Mouse (Mus musculus) erythroblast, embryonic 14.5 days (primary cell): ENCODE data around the gene Sult6b1. TPM values are rescaled to one million over a fixed set of nuclear protein-coding genes. Genes with fewer than 3 reads are reported as not detected.

ENCODE experiments used
- H3K27me3 ChIP-seq: 2 replicates; pipeline ENCODE4 v1.6.1; 2012; ENCODE audit warnings: inconsistent platforms; ENCODE audit not compliant: control insufficient read depth
- H3K36me3 ChIP-seq: 2 replicates; pipeline ENCODE4 v1.6.1; 2012; ENCODE audit warnings: mild to moderate bottlenecking, inconsistent platforms; ENCODE audit not compliant: control insufficient read depth
- H3K4me1 ChIP-seq: 2 replicates; pipeline ENCODE4 v1.6.1; 2012; ENCODE audit warnings: inconsistent platforms; ENCODE audit not compliant: control insufficient read depth
- H3K4me3 ChIP-seq: replicated peaks from 2 replicates; pipeline ENCODE3; 2012; ENCODE audit warnings: moderate library complexity, mild to moderate bottlenecking, inconsistent platforms
- H3K9me3 ChIP-seq: 2 replicates; pipeline ENCODE4 v1.6.1; 2012; ENCODE audit warnings: low read length, inconsistent platforms, mixed read lengths; ENCODE audit not compliant: control insufficient read depth
- GATA1 ChIP-seq: IDR thresholded peaks from 2 replicates; pipeline ENCODE4 v1.6.1; 2012; ENCODE audit warnings: low read length, inconsistent platforms, mixed read lengths
- TAL1 ChIP-seq: IDR thresholded peaks from 3 replicates; pipeline ENCODE4 v1.6.1; 2012; ENCODE audit warnings: low read length, inconsistent platforms, mixed read lengths
- polyA plus RNA-seq: library from polyadenylated mRNA; stranded (reverse); fragments of >175 nt; gene quantifications from 2 replicates; pipeline ENCODE4 v1.2.3, GENCODE M21; 2012

Gene Sult6b1
- polyA plus RNA-seq, result not detected in 2 replicates

DNA sequence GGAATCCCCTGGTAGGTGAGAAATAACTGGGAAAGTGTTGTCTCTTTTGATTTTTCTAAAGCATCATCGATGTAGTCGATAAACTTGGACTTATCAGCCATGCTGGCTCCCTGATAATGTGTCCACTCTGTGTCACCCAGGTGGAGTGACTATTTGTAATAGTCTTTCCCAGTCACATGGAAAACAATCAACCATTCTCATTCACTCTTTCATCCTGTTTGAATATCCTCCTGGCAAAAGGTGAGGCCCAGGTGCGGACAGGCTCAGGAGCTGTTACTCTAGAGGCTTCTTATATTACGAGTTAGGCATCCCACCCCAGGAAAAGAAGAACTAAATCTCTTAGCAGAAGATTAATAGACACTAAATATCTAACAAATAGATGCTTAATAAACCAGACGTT lies at the start of gene Sult6b1:
Sult6b1 (minus strand) TSS at position 101 of the 400 bp plus-strand sequence.
- no peaks in the 10 kb centered on the region for H3K4me1 ChIP-seq

DNA sequence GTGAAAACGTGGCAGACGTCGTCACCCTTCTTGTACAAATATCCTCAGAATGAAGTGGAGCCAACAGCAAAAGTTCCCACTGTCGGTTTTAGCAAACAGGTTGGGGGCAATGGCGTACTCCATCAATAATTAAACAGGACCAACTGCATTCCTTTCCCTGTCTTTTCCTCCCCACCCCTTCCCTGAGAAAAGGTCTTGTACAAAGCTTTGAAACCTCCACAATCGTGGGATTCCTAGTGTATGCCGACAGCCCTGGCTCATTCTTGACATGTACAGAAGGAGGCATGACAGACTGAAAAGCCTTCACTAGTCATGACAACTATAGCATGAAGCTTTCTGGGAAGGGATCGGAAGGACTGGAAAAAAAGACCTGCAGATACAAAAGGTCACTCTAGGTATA lies 46.4 kb upstream of the Sult6b1 start:
- Histone ChIP-seq H3K4me3 (no peak overlapping the region), H3K36me3 (peaks cover 32% of the 10 kb centered on the region), H3K9me3 (no peaks in the 10 kb centered on the region), H3K27me3 (no peaks in the 10 kb centered on the region), H3K4me1 (no peaks in the 10 kb centered on the region)
- no peak for TF ChIP-seq TAL1
- no peak for TF ChIP-seq GATA1

More for the DNA sequence above, at the start of gene Sult6b1:
- Histone ChIP-seq H3K4me3 (no peak within 1 kb of the TSS), H3K27me3 (no peaks in the 10 kb centered on the region), H3K9me3 (no peaks in the 10 kb centered on the region), H3K36me3 (no peaks in the 10 kb centered on the region)
- TF ChIP-seq GATA1 (no peak), TAL1 (no peak)

DNA sequence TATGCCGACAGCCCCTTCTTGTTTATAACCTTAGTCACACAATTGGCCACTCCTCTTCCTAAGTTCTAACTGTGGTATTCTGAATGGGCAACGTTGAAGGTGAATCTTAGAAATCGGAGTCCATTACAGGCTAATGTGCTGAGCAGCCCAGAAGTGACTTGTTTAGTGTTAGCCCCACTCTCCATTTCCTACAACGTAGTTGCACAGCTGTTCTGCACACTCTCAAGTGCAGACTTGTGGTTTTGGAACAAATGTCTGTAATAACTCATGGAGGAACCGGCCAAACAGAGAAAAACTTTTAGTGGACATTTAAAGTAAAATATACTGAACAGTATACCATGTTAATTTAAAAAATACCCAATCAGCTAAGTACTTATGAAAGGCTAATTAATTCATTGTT lies 45.3 kb upstream of the Sult6b1 start:
- Histone ChIP-seq H3K27me3 (no peaks in the 10 kb centered on the region), H3K4me1 (no peaks in the 10 kb centered on the region), H3K36me3 (peaks cover 35% of the 10 kb centered on the region), H3K4me3 (no peak overlapping the region), H3K9me3 (no peaks in the 10 kb centered on the region)
- TF ChIP-seq GATA1 (no peak), TAL1 (no peak)

DNA sequence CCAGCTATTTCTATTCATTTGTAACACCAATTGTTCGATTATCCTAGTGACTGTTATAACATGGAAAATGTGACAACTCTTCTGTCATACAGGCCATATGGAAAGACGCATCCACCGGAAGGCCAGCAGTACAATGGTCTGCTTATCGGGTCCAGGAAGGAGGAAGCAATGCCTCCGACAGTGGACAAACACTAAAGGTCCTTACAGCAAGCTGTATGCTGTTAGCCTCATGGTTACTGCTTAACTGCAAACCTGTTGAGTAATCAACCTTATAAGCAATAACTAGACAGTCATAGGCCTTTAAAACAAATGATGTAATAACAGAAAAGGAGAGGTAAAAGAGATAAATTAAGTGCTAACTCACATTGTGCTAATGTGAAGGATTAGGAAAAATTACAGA lies 44.4 kb upstream of the Sult6b1 start:
- H3K36me3 ChIP-seq, result peaks cover 38% of the 10 kb centered on the region
- no peaks in the 10 kb centered on the region for H3K9me3 ChIP-seq
- no peaks in the 10 kb centered on the region for H3K27me3 ChIP-seq
- no peak for TF ChIP-seq TAL1
- no peak for TF ChIP-seq GATA1
- no peaks in the 10 kb centered on the region for H3K4me1 ChIP-seq
- no peak overlapping the region for H3K4me3 ChIP-seq

DNA sequence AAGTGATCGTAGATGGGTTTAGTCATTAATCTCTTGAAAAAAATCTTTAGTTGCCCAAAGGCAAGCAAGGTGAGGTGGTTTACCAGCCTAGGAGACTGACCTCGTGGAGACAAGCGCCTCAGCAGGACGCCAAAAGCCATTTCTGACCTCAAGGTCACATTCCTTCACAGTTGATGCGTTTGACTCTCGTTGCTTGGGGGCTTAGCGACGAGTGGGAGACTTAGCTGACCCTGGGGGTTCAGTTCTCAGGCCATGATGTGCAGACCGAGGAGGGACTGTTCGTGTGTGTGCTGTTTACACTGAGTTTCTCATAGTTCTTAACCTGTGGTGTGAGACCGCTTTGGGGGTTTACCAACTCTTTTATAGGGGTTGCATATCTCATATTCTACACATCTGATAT lies 35.8 kb upstream of the Sult6b1 start:
- Histone ChIP-seq H3K9me3 (no peaks in the 10 kb centered on the region), H3K27me3 (no peaks in the 10 kb centered on the region), H3K4me1 (peaks cover 5% of the 10 kb centered on the region), H3K4me3 (no peak overlapping the region), H3K36me3 (peaks cover 19% of the 10 kb centered on the region)
- TF ChIP-seq GATA1 (no peak), TAL1 (no peak)

DNA sequence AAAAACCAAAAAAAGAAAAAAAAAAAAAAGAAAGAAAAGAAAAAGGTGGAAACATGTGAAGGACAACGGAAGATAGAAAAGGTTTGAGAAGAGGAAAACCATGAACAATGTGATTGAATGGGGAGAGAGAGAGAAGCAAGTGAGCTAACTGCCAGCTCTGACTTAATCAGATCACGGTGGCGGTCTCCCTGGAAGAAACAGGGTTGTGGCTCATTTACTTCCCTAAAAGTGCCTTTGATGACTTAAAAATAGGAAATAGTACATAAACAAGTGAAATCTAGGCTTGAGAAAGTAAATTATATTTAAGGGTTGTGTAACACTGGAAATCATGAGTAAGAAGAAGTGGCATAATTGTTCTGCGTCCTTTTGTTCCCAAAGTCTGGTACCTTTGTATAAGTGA lies 32.1 kb upstream of the Sult6b1 start:
- Histone ChIP-seq H3K36me3 (peaks cover 24% of the 10 kb centered on the region), H3K9me3 (no peaks in the 10 kb centered on the region), H3K27me3 (no peaks in the 10 kb centered on the region), H3K4me1 (peaks cover 36% of the 10 kb centered on the region), H3K4me3 (no peak overlapping the region)
- TF ChIP-seq GATA1, result no peak
- no peak for TF ChIP-seq TAL1

DNA sequence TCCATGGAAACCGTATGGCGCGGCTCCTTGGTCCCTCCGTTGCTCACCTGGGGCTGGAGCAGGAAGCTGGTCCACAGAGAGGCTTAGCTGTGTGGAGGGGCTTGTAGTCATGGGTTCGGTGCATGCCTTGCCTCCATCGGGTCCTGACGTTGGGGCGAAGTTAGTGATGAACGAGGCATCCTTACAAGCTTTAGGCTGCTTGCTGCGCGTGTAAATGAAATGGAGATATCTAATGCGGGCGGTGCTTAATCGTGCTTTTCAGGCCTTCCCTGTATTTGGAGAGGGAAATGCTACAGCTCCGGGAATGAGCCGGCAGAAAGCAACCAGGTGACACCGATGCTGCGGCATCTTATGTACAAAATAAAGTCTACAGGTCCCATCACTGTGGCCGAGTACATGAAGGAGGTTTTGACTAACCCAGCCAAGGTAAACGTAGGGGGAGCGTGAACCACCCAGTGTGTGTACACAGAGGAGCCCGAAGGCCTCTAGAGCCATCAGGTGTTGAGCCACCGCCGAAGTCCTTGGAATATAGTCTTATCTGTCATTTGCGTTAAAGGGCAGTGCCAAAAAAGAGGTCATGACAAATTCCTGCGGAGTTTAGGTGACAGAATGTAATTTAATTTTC lies 30.5 kb upstream of the Sult6b1 start:
- Histone ChIP-seq H3K9me3 (no peaks in the 10 kb centered on the region), H3K36me3 (peaks cover 38% of the 10 kb centered on the region), H3K4me3 (peak overlapping the region; percentile 70), H3K27me3 (no peaks in the 10 kb centered on the region), H3K4me1 (peaks cover 41% of the 10 kb centered on the region)
- TF ChIP-seq TAL1 (no peak), GATA1 (no peak)

DNA sequence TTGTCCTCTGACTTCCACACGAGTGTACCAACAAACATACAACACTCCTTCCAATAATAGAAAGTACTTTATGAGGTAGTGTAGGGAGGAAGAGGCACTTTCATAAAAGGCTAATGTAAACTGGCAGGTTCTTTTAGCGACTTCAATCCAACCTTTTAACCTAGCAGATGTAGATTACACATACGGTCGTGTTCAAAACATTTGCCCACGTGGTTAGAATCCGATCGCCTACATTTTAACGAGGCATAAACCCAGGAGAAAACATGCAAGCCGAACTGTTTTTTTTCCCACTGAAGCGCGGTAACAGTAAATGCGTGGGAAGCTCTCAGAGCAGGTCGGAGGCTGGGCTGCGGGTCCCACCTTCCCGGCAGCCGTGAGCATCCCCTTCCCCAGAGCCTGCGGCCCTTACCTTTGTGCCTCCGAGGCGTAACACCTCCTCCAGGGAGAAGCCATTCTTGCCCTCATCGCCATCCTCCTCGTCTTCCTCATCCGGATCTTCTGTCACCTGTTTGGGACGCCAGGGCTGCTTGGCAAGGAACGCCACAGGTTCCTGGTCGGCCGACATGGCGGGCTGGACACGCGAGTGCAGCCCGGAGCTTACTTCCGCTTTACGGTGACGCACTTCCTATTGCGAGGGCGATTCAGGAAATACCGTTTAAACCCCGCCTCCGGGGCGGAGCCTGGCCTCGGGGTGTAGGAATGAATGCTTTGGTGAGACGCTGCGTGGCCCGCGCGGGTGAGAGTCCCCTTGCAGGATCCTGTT lies 29.9 kb upstream of the Sult6b1 start, which contains the start of the genes Cebpz and Ndufaf7:
Cebpz (minus strand) TSS at position 601 of the 763 bp plus-strand sequence.
Ndufaf7 (plus strand) TSS at position 671 of the 763 bp plus-strand sequence.
- H3K36me3 ChIP-seq, result peaks cover 41% of the 10 kb centered on the region
- H3K9me3 ChIP-seq, result no peaks in the 10 kb centered on the region
- H3K4me3 ChIP-seq, result peak within 1 kb of the TSS; percentile 70
- no peak for TF ChIP-seq TAL1
- no peak for TF ChIP-seq GATA1
- H3K4me1 ChIP-seq, result peaks cover 41% of the 10 kb centered on the region
- no peaks in the 10 kb centered on the region for H3K27me3 ChIP-seq

DNA sequence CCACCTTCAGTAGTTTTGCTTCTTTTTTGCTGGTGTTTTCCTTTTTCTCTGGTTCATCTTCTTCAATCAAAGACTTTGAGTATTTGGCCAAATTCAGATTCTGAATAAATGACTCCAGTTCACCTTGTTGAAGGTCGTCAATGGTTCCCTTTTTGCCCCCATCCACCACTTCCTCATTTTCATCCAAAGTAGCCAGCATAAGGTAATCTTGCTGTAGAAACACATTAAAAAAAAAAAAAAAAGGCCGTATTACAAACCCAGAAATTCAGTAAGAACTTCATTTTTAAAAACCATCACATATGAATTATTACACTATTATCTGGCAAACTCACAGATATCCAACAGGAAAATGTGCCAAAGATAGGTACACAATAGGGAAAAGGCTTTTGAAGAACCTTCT lies 29.1 kb upstream of the Sult6b1 start:
- H3K27me3 ChIP-seq, result no peaks in the 10 kb centered on the region
- TF ChIP-seq TAL1 (no peak), GATA1 (no peak)
- H3K9me3 ChIP-seq, result no peaks in the 10 kb centered on the region
- H3K36me3 ChIP-seq, result peaks cover 47% of the 10 kb centered on the region
- peak overlapping the region; percentile 70 for H3K4me3 ChIP-seq
- peaks cover 41% of the 10 kb centered on the region for H3K4me1 ChIP-seq
